Mouse (Mus musculus) testis, postnatal 10 days (tissue): ENCODE data around the gene Msrb3.

Experiments
- DNase-seq: peaks from one replicate; pipeline ENCODE4 v3.0.0; 2021; ENCODE audit warnings: low spot score

The Msrb3 gene

DNA sequence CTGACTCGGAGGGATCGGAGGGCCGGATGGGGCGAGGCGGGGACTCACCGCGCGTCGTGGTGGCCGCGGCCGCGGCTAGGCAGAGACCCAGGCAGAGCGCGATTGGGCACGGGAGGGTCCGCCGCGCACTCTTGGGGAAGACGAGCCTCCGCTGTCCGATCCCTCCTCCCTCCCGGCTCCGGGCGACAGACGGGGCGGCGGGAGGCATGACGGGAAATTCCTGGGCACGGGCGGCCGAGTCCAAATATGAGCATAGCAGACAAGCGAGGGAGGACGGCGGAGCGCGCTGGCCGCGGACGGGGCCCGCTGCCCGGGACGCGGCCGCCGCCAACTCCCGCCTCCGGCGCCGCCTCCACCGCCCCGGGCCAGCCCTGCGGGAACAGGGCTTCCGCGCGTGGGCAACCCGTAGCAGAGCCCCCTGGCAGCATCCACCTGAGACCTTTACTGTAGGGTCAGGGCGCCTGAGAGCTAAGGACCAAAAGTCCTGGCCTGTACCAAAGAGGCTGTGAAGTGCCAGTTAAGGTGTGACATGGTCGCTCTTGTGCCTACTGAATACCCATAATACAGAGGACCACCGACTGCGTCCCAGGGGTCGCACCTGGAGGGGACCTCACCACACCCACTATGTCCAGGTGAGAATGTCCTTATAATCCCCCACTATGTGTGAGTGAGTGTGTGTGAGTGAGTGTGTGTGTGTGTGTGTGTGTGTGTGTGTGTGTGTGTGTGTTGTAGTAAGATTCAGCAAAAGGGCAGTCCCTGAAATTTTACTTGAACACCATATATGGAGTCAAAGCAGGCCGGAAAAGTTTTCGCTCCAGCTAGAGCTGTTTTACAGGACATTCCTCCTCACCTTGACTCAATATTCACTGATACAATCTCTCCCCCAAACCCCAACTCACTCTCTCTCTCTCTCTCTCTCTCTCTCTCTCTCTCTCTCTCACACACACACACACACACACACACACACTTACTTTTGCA is at the start of gene Msrb3:
Msrb3 (minus strand) TSS at position 317 of the 978 bp plus-strand sequence.
- peak; percentile 84 for DNase-seq

- DNase-seq: no peak
Measured at GRCm38 (mm10) chr10:120948461-120948860, 49.6 kb upstream of the Msrb3 start.

GRCm38 (mm10) chr10:120947842-120948241 is 48.9 kb upstream of the Msrb3 start:
- no peak for DNase-seq

DNA sequence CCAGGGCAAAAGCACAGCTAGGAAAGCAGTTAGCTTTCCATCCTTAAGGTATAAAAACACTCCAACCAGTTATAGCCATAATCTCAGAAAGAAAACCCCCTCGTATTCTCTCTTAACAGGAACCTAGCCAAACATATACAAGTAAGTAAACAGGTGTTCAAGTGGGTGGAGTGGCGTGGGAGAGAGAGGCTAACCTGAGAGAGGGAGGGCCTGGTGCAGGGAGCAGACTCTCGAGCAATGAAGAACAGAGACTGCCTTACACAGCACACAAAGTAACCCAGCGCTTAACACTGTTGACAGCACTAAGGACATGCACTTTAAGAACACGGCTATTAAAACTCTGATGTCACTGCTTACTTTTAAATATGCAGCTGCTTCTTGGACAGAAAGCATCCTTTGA is 47.9 kb upstream of the Msrb3 start:
- no peak for DNase-seq

DNA sequence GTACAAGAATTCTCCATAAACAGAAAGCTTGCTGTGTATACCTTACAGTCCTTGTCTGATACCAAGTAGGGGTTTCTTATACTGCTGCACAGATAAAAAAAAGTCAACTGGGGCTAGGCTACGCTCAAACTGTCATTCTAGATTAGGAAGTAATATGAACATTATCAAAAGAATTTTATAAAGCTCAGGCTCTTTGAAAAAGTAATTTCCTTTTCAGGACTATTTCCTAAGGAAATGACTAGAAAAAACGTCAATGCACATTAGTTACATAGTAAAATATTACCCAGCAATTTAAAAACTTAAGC is 40.0 kb upstream of the Msrb3 start:
- no peak for DNase-seq

- peak; percentile 65 for DNase-seq
Measured at GRCm38 (mm10) chr10:120938077-120938903, 39.4 kb upstream of the Msrb3 start.

DNA sequence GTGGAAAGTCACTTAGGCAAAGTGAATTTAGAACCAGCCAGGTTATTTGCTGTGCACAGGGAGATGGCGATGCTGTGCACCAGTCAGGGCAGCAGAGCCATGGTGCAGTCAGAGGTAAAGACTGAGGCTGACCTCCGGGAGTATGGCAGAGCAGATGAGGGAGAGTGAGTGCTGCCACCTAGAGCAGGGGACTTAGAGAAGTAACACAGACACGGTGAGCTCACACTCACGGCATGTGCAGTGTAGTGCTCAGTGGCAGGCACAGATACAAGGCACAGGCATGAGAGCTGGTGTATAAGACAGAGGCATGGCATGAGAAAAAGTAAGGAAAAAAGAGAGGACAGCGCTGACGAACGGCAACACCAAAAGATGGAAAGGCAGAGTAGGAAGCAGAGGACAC is 30.6 kb upstream of the Msrb3 start:
- no peak for DNase-seq

GRCm38 (mm10) chr10:120928183-120928582 is 29.3 kb upstream of the Msrb3 start:
- no peak for DNase-seq

DNA sequence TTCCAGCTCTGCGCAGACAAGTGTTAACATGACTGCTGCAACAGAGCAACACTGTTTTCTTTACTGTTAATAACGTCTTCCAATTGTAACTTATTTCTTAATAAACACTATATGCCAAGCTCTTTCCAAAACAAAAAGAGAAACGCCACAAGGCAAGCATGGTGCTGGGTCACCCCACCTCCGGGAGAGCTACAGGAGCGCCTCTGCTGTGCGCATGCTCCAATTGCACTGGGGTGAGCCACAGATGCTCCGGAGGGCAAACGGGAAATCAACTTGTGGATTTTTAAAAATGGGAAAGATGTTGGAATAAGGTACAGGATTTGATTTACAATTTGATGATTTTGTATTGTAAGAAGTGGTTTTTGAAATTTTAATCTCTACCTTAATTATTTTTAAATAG is 27.3 kb upstream of the Msrb3 start:
- DNase-seq: no peak

- DNase-seq: peak; percentile 30
Measured at GRCm38 (mm10) chr10:120921501-120921900, 22.6 kb upstream of the Msrb3 start.

- peak; percentile 46 for DNase-seq
Measured at GRCm38 (mm10) chr10:120920604-120921003, 21.7 kb upstream of the Msrb3 start.

GRCm38 (mm10) chr10:120916250-120916649 is 17.3 kb upstream of the Msrb3 start:
- DNase-seq: peak; percentile 48

- no peak for DNase-seq
Measured at GRCm38 (mm10) chr10:120914948-120915631, 16.2 kb upstream of the Msrb3 start.

GRCm38 (mm10) chr10:120914286-120914685 is 15.4 kb upstream of the Msrb3 start:
- peak; percentile 7 for DNase-seq

DNA sequence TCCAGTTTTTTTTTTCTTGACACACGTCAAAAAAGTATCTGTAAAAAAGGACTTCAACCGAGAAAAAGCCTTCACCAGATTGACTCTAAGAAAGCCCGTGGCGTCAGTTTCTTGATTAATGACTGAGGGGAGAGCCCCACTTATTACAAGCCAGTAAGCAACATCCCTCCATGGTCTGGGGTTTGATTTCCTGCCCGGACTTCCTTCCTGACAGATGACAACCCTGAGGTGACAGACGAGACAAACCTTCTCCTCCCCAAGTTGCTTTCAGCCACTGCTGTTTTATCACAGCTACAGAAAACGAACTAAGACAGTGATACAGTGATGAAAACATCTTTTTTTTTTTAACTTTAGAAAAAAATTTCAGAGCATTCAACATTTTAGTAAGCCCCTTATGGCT is 14.9 kb upstream of the Msrb3 start:
- DNase-seq: no peak

DNA sequence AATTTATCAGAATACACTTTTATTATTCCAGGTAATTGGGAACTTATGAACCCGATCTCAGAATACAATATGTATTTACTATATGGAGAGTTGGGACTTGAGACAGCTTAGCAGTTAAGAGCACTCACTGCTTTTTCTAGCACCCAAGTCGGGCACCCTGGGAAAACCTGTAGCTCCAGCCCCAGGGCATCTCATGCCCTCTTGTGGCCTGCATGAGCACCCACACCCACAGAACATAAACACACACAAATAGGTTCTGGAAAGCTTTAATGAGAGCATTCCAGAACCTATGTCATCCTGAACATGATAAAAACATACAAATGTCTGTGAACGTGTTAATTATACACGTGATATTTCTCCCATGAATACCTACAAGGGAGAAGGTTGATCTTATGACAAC is 13.1 kb upstream of the Msrb3 start:
- no peak for DNase-seq

GRCm38 (mm10) chr10:120908776-120909574 is 10.1 kb upstream of the Msrb3 start:
- DNase-seq: no peak

DNA sequence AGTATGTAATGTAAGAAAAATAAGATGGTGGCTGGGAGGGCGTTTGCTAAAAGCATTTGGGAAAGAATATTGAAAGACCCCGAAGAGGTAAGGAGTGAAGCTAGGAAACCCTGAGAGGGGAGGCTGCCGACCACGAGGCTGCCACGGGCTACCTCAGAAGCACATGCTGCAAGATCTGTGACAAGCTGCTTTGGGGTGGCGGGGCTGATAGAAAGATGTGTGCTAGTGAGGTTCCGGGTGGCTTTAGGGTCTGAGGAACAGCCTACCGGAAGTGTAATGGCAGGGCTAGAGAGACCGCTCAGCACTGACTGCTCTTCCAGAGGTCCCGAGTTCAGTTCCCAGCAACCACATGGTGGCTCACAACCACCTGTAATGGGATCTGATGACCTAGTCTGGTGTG is 5.8 kb upstream of the Msrb3 start:
- no peak for DNase-seq

GRCm38 (mm10) chr10:120903843-120904468 is 5.1 kb upstream of the Msrb3 start:
- DNase-seq: peak; percentile 69

GRCm38 (mm10) chr10:120901746-120902145 is 2.8 kb upstream of the Msrb3 start:
- no peak for DNase-seq

- no peak for DNase-seq
Measured at GRCm38 (mm10) chr10:120900096-120900495, 1.2 kb upstream of the Msrb3 start.
